8 mouse cellular contexts compared by ENCODE assay signal in the genomic region with DNA sequence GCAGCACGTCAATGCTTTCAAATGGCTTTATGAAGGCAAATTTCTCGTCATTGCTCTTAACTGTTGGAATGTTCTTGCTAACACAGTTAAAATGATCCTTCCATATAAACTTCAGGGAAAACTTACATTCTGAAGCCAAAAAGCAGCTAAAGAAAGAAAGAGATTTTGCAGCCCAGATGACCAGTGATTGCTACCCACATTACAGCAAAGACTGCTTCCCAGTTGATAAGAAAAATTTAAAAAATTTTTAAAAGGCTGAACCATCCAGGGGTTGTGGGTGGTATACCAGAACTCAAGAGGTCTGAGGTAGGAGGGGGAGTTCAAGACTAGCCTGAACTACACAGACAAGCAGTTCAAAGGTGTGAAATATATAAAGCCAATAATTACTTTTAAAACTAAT. TPM values are rescaled to one million over a fixed set of nuclear protein-coding genes. Genes with fewer than 3 reads are reported as not detected.
A peak's percentile ranks its signal among the peaks of the same experiment; 100 is the strongest.
DNase-seq lines count a peak whose midpoint lies in the region; ATAC-seq and TF ChIP-seq lines count a peak whose summit lies in the region.

No protein-coding gene starts in this region.

- peak overlapping the region; percentile 88 for H3K27ac ChIP-seq in kidney, embryonic 16.5 days (ENCODE audit: low read length)
- no peak overlapping the region for H3K27ac ChIP-seq in embryonic facial prominence, embryonic 12.5 days
- H3K27ac ChIP-seq in intestine, embryonic 15.5 days: peak overlapping the region; percentile 18; the same call in 1 of the 2 replicates

- no peak for ATAC-seq in kidney, embryonic 16.5 days (ENCODE audit: low FRiP score, low TSS enrichment)
- ATAC-seq in embryonic facial prominence, embryonic 12.5 days (ENCODE audit: insufficient number of reproducible peaks, insufficient read depth, low FRiP score, low TSS enrichment): no peak
- ATAC-seq in intestine, embryonic 15.5 days: no peak
- ATAC-seq in cerebellum, adult (ENCODE audit: insufficient number of reproducible peaks, low FRiP score, low TSS enrichment): no peak

- H3K9ac ChIP-seq in kidney, embryonic 16.5 days (replicated peaks; ENCODE audit: low read length): no peak overlapping the region
- no peak overlapping the region for H3K9ac ChIP-seq in embryonic facial prominence, embryonic 12.5 days
- no peak overlapping the region for H3K9ac ChIP-seq in intestine, embryonic 15.5 days

- H3K9me3 ChIP-seq in kidney, embryonic 16.5 days (ENCODE audit: low read length): no peaks in the 10 kb centered on the region
- no peaks in the 10 kb centered on the region for H3K9me3 ChIP-seq in embryonic facial prominence, embryonic 12.5 days
- H3K9me3 ChIP-seq in intestine, embryonic 15.5 days: no peaks in the 10 kb centered on the region

- H3ac ChIP-seq in myocyte (ENCODE audit: control insufficient read depth, insufficient read length): no peak overlapping the region

- peak overlapping the region; percentile 97 for H3K4me3 ChIP-seq in kidney, embryonic 16.5 days (ENCODE audit: low read length)
- H3K4me3 ChIP-seq in embryonic facial prominence, embryonic 12.5 days: no peak overlapping the region
- H3K4me3 ChIP-seq in intestine, embryonic 15.5 days (replicated peaks): no peak overlapping the region
- peak overlapping the region; percentile 94 for H3K4me3 ChIP-seq in myocyte

- H3K36me3 ChIP-seq in kidney, embryonic 16.5 days (ENCODE audit: insufficient read depth, low read length): no peaks in the 10 kb centered on the region
- H3K36me3 ChIP-seq in embryonic facial prominence, embryonic 12.5 days: no peaks in the 10 kb centered on the region
- no peaks in the 10 kb centered on the region for H3K36me3 ChIP-seq in intestine, embryonic 15.5 days
- no peaks in the 10 kb centered on the region for H3K36me3 ChIP-seq in myocyte (ENCODE audit: control insufficient read depth, insufficient read depth)

- H3K27me3 ChIP-seq in kidney, embryonic 16.5 days (ENCODE audit: insufficient read depth, low read length): no peaks in the 10 kb centered on the region
- H3K27me3 ChIP-seq in embryonic facial prominence, embryonic 12.5 days: no peaks in the 10 kb centered on the region
- no peaks in the 10 kb centered on the region for H3K27me3 ChIP-seq in intestine, embryonic 15.5 days (replicated peaks)
- no peaks in the 10 kb centered on the region for H3K27me3 ChIP-seq in myocyte (ENCODE audit: control insufficient read depth, insufficient read depth, insufficient read length)

- no peak for TF ChIP-seq POLR2A in myocyte (IDR thresholded peaks at IDR 0.05; ENCODE audit: insufficient read length, low read depth)

- 15% methylated on average over 2 of the region's 2 CpGs for WGBS in kidney, embryonic 16.5 days
- WGBS in embryonic facial prominence, embryonic 12.5 days: 34% methylated on average over 2 of the region's 2 CpGs
- 11% methylated on average over 2 of the region's 2 CpGs for WGBS in intestine, embryonic 15.5 days

- peaks cover 31% of the 10 kb centered on the region for H3K4me1 ChIP-seq in kidney, embryonic 16.5 days (ENCODE audit: insufficient read depth, low read length)
- peaks cover 27% of the 10 kb centered on the region for H3K4me1 ChIP-seq in embryonic facial prominence, embryonic 12.5 days
- peaks cover 25% of the 10 kb centered on the region for H3K4me1 ChIP-seq in intestine, embryonic 15.5 days (replicated peaks)

- no peak for DNase-seq in kidney, adult 18-20 months
- no peak for DNase-seq in c-Kit-positive CD71-positive TER-119-positive erythroid progenitor cells, embryonic 14.5 days (ENCODE audit: low spot score)
- no peak for DNase-seq in right cerebral cortex, postnatal 14 days

- peak overlapping the region; percentile 59 for H3K4me2 ChIP-seq in kidney, embryonic 16.5 days (replicated peaks; ENCODE audit: low read depth, low read length)
- H3K4me2 ChIP-seq in embryonic facial prominence, embryonic 12.5 days (replicated peaks): peak overlapping the region; percentile 94
- peak overlapping the region; percentile 58 for H3K4me2 ChIP-seq in intestine, embryonic 15.5 days (replicated peaks)
- peak overlapping the region; percentile 93 for H3K4me2 ChIP-seq in myocyte (ENCODE audit: low read depth)

- H3K79me2 ChIP-seq in myocyte (ENCODE audit: control insufficient read depth, insufficient read depth): peaks cover 39% of the 10 kb centered on the region

TF ChIP-seq in myocyte, 11 proteins besides CTCF, POLR2A, EP300 and RAD21:
- no peak for TF ChIP-seq USF1 (IDR thresholded peaks at IDR 0.05; ENCODE audit: low read depth)
- no peak for TF ChIP-seq TCF3 (IDR thresholded peaks at IDR 0.05; ENCODE audit: insufficient read length, low read depth)
- TF ChIP-seq MAX (IDR thresholded peaks at IDR 0.05; ENCODE audit: low read depth): no peak

RNA-seq across cellular contexts. Expression of a gene that starts 1.1 kb away (rescaled TPM):
- 55.4 and 64.5 TPM in 2 replicates for polyA plus RNA-seq in kidney, embryonic 16.5 days (2015; fragmentation: Nextera tagmentation; extraction: Ambion mirVana)
- 37.3 and 37.9 TPM in 2 replicates for polyA plus RNA-seq in embryonic facial prominence, embryonic 12.5 days (2016; fragmentation: Nextera tagmentation; extraction: Ambion mirVana)
- 51.6 and 52.9 TPM in 2 replicates for polyA plus RNA-seq in intestine, embryonic 15.5 days (2015; fragmentation: Nextera tagmentation; extraction: Ambion mirVana)
- polyA plus RNA-seq in myocyte (2012; fragmentation: generic; extraction: Trizol): 466 TPM

Comparison
In these comparisons a context has a peak if more than half of its experiments do, and no peak if none do; other contexts are left out.
1. H3K4me3 ChIP-seq: peak in kidney, embryonic 16.5 days (single experiment) and myocyte (single experiment); none in embryonic facial prominence, embryonic 12.5 days (single experiment) and intestine, embryonic 15.5 days (single experiment).
2. Peak in every context shown above with its lines, with median percentiles within 50 percentile points of each other: H3K4me2 ChIP-seq.